Mouse (Mus musculus) cerebellum, postnatal 4 days (tissue): ENCODE results near the gene Washc2.
A peak's percentile ranks its signal among the peaks of the same experiment; 100 is the strongest.

Experiments used
- DNase-seq, 2 experiments: peaks; one replicate each; pipeline ENCODE4 v3.0.0; 2022; ENCODE audit warnings: low spot score in 2 of 2, mixed read lengths in 1 of 2

Gene Washc2

DNA sequence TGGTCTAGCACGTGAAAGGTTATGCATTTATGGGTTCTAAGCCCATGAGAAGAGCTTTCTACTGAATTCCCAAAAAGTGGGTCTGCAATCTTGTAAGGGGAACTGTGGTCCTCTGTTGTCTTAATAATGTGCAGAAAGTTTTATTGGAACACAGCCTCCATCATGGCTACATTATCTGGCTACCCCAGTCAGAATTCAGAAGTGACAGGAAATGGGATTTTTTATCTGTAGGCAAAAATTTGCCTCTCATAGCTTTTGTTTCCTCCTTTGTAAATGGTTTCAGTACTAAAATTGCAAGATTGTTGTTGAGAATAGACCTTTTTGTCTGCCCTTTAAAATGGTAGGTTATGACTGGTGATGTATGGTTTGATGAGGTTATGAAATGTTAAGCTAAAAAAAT lies 55.0 kb downstream of the Washc2 start:
- DNase-seq = no peak

DNA sequence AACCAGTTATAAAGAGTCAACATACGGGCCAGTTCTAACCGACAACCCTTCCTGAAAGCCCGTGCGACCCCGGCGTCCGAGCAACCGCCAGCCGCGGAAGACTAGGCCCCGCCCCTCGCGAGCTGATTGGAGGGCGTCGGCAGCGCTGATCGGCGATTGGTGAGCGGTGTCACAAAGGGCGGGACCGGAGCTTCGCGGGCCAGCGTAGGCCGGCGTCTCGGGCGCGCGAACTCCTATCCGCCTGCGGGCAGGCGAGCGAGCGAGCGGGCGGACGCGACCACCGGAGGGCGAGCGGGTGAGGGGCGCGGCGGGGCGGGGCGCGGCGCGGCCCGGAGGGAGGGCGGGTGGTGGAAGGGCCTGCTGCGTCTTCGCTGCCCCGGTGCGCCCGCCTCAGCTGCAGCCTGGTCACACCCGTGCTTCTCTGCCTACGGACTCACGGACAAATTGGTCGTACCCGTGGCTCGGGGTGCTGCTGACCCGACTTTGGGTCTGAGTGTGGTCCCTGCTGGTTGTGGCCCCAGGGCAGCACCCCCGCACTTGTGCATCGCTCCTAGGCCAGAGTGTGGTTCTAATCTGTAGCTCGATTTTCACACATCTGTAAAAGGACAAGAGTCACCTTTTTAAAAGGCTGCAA lies 56.3 kb downstream of the Washc2 start, which contains the start of gene Zfand4:
Gene Zfand4 (plus strand): TSS at position 205 of the 634 bp plus-strand sequence.
- peak; percentile 89 to 97 for DNase-seq

DNA sequence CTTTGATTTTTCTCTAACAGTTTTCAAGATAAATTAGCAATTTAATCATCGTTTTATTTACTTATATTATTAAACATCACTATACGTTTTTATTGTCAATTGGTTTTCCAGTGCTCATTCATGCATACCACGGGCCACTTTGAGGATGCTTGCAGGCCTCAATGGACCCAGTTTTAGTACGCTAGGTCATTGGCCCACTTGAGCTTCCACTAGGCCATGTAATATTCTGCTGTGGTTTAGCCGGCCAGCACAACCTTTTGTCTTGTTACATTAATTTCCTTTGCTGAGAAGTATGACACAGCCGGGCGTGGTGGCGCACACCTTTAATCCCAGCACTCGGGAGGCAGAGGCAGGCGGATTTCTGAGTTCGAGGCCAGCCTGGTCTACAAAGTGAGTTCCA lies 57.0 kb downstream of the Washc2 start:
- DNase-seq = no peak

DNA sequence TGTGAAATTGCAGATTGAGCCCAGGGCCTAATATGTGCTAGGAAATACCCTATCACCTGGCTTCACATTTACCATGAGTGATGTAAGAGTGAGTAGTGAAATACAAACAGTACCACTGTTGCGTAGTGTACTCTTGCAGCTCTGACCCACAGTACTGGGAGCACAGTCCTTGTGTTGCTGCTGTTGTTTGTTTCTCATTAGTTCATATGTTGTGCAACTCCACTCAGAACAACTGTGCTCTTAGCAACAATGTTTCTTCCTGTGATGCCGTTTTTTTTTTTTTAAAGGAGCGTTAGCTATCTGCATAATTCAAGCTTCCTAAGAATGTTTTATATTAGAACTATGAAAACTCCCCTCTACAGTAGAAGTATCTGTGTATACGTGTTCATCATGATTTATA lies 57.8 kb downstream of the Washc2 start:
- DNase-seq = no peak

DNA sequence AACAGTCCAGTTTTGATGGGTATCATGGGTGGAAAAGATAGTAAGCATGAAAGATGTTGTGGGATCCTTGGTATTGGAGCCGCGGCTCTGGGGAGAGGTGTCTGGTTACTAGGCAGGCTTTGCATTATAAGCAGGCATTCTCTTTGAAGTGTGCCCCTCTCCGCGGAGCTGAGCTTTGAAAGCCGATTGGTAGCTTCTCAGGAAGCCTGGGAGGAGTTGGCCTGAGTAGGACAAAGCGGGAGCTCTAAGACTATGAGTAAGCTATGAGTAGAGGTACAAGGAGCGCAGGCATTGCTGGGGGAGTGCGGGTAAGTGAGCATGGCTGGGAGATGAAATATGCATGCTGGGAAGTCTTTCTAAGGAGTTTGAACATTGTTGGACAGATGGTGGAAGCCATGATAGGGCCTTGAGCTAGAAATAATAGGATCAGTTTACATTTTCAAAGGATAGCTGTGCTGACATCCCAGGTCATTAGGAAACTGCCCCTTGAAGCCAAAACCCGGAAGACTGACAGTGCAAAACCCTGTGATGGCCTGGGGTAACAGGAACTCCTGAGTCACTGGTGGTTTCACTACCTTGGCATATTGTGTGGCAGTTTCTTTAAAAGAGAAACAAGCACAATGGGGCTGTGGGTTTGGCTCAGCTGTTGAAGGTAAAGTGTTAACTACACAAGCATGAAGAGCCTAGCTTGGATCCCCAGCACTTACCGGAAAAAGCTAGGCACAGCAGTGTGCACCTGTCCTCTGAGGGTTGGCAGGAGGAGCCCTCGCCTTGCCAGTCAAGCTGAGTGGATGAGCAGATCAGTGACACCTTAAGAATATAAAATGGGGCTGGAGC lies 58.7 kb downstream of the Washc2 start:
- no peak for DNase-seq

DNA sequence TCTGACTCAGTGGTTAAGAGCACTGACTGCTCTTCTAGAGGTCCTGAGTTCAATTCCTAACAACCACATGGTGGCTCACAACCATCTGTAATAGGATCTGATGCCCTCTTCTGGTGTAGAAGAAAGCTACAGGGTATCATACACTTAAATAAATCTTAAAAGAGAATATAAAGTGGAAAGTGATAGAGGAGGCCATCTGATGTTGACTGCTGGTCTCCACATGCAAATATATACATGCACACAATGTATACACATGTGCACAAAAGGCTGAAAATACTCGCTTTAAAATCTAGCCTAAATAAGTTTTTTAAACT lies 59.2 kb downstream of the Washc2 start:
- no peak for DNase-seq

DNA sequence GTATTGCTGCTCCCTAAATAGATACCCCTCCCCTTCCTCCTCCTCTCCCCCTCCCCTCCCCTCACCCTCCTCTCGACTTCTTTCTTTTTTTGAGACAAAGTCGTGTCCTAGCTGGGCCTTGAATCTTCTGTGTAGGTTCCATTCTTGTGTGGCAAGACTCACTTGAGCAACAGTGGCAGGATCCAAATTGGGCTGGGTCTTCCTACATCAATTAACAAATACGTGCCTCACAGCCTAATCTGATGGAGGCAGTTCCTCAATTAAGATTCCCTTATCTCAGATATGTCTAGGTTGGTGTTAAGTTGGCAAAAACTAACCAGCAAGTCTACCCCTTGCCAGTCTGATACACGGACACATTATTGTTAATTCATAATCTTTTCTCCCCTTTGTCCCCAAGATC lies 67.9 kb downstream of the Washc2 start:
- DNase-seq = no peak

DNA sequence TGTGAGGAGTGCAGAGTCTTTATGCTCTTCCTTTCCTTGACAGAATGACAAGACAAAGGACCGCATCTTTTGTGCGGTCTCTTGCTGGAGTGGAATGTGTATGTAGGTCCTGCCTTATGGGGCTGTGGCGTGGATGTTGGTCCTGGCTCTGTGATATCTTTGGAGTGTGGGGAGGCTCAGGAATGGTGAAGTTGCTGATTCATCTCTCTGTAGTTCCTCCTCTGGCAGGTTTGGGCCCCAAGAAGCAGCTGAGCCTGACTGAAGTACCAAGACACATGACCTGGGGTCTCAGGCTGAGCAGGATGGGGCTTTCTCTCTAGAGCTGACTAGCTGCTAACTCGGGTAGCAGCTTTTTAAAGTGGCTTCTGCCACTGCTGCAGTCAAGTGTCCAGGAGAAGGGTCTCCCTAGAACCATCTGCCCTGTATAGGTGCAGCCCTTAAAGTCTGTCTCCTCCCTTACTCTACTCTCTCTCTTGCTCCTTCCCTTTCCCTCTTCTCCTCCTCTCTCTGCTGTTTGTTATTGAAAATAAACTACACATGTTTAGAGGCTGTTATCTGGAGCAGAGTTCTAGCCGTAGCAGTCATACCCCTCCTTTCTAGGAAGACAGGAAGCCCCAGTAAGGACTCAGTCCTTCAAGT lies 71.0 kb downstream of the Washc2 start:
- no peak for DNase-seq

DNA sequence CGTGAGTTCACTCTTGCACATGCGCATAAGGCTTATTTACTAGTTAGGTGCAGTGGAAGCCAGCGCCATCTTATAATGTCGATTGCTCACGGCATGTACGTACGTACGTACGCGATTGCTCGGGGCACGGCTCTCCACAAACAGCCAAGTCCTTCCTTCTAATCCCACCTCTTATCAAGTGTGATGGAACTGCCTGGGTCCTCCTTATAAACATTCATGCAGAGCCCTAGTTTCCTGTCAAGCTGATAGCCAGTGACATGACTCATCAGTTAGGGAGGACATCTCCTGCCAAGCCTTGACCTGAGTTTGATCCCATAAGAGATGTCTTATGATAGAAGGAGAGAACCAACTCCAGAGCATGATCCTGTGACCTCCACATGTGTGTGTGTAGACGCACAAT lies 73.2 kb downstream of the Washc2 start:
- no peak for DNase-seq

DNA sequence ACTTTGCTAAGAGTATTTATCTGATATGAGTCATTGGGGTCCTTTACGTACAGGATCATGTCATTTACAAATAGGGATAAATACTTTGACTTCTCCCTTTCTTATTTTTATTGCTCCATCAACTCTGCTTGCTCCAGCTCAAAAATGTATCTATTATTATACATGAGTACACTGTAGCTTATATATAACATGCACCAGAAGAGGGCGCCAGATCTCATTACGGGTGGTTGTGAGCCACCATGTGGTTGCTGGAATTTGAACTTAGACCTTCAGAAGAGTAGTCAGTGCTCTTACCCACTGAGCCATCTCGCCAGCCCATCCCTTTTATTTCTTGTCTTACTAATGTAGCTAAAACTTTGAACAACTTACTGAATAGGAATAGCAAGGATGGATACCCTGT lies 74.7 kb downstream of the Washc2 start:
- DNase-seq = no peak

DNA sequence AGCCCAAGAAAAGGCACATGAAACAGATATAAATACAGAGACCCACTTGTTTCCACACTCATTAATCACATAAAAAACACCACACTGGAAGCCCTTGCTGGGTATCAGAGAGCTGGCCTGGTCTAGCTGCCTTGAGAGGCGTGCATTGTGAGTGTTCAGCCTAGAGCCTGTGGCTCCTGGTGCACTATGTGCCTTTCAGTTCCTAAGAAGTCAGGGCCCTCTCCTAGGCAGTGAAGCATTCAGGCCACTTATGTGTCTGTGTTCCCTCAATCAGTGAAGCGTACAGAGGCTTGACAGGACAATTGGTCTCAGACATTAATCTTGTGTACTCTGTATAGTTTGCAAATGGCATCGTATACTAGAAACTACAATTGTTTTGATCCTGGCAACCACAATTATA lies 75.4 kb downstream of the Washc2 start:
- DNase-seq = no peak

DNA sequence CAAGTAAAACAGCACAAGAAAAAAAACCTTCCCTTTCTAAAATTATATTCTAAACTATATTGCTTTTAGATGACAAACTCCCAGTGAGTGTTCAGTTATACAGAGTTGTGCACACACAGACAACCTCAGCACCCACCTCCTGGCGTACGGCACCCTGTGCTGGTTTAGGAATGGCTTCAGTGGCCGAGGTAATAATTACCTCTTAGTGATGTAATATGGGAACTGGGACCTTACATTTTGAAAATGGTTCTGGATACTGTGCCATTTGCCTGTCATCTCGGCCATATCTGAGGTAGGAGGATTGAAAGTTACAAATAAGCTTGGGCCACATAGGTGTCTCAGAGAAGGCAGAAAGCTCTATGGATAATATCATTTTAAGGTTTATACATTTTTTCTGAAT lies 78.5 kb downstream of the Washc2 start:
- DNase-seq = no peak

DNA sequence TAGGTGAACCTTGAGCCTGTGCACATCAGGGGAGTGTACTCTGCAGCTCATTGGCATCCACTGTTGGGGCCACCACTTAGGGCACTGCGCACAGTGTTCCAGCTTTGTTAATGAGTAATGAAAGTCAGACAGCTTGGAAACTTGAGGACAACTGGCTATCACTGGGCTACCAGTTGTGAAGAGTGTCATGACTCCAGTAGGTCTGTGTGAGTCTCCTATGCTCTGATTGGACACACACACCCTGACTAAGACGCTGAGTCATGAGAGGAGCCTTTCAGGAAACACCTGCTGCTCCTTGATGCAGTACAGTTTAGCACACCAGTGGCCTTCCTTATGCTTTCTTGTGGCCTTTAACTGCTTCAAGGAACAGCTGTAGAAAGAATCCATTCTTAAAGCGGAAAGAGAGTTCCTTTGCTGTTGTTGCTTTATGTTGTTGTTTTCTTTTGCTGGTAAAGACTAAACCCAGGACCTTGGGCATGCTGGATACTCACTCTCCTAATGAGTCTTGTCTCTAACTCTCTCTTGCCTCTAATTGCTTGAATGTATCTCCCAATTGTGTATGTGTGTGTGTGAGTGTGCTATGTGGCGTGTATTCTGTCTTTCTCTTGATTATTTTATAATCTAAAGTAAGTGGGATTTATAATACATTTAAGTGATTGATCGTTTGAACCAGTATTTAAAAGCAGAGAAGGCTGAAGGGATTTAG lies 79.2 kb downstream of the Washc2 start:
- no peak for DNase-seq

DNA sequence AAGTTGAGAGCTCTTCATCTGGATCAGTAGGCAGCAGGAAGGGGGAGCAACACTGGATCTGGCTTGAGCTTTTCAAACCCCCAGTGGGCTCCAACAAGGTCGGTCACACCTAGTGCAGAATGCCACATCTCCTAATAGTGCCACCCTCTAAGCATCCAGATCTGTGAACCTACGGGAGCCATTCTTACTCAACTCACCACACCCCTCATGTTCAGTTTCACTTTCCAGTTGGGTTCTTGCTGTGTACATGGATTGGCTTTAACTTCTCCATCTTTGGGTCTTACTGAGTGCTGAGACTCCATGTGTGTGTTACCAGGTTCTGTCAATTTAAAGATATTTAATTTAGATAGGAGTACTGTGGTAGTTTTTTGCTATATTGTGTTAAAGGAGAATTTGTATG lies 103.6 kb downstream of the Washc2 start:
- no peak for DNase-seq
